Mouse (Mus musculus) limb, embryonic 11.5 days (tissue): Measurements from ENCODE around the gene Wwox. TPM values are rescaled to one million over a fixed set of nuclear protein-coding genes. Genes with fewer than 3 reads are reported as not detected.

Experiments
- ATAC-seq: fragments of 200-750 bp; cut with Nextera tagmentation; 2 replicates; pipeline ENCODE4 v1.8.0; 2017; ENCODE audit warnings: low read depth; ENCODE audit not compliant: insufficient number of reproducible peaks, low FRiP score, low TSS enrichment
- DNase-seq: peaks from one replicate; pipeline ENCODE4 v3.0.0-alpha.2; 2015; ENCODE audit warnings: low spot score
- H3K27ac ChIP-seq: fragments of 300-500 bp; sonication (generic); replicated peaks from 2 replicates; pipeline ENCODE4 v1.5.1; 2014; ENCODE audit warnings: low read depth, mild to moderate bottlenecking, low read length
- H3K27me3 ChIP-seq: fragments of 300-500 bp; sonication (generic); 2 replicates; pipeline ENCODE4 v1.6.1; 2014; ENCODE audit warnings: mild to moderate bottlenecking, low read length, mixed read lengths; ENCODE audit not compliant: control insufficient read depth, insufficient read depth
- H3K36me3 ChIP-seq: fragments of 300-500 bp; sonication (generic); 2 replicates; pipeline ENCODE4 v1.6.1; 2014; ENCODE audit warnings: mild to moderate bottlenecking, low read length, moderate library complexity, mixed read lengths; ENCODE audit not compliant: control insufficient read depth, insufficient read depth
- H3K4me1 ChIP-seq: fragments of 300-500 bp; sonication (generic); 2 replicates; pipeline ENCODE4 v1.6.1; 2014; ENCODE audit warnings: low read length, mixed read lengths; ENCODE audit not compliant: control insufficient read depth, insufficient read depth
- H3K4me2 ChIP-seq: fragments of 300-500 bp; sonication (generic); 2 replicates; pipeline ENCODE4 v1.6.1; 2014; ENCODE audit warnings: low read depth, mild to moderate bottlenecking, moderate library complexity; ENCODE audit not compliant: severe bottlenecking
- H3K4me3 ChIP-seq: fragments of 300-500 bp; sonication (generic); 2 replicates; pipeline ENCODE4 v1.5.1; 2014; ENCODE audit warnings: low read depth, low read length
- H3K9ac ChIP-seq: fragments of 300-500 bp; sonication (generic); 2 replicates; pipeline ENCODE4 v1.6.1; 2014; ENCODE audit warnings: mild to moderate bottlenecking, low read length
- H3K9me3 ChIP-seq: fragments of 300-500 bp; sonication (generic); 2 replicates; pipeline ENCODE4 v1.6.1; 2016; ENCODE audit warnings: low read length; ENCODE audit not compliant: control insufficient read depth
- WGBS: fragments of 180-500 bp; shearing (Covaris S2); extraction: QIAGEN DNeasy Blood & Tissue Kit; methylation state at CpG from one replicate; pipeline ENCODE4 v1.1.7; 2014; 5-methylcytosine and 5-hydroxymethylcytosine counted together
- polyA plus RNA-seq: library from polyadenylated mRNA; unstranded; fragments of >200 nt; fragmentation: Nextera tagmentation; extraction: Ambion mirVana; gene quantifications from 2 replicates; pipeline ENCODE4 v1.2.1, GENCODE M21; 2014

The Wwox gene
- polyA plus RNA-seq, 1 experiment from 2014 or later = 7.3 TPM

GRCm38 (mm10) chr8:114455953-114456352, 16.5 kb downstream of the Wwox start:
- Histone ChIP-seq H3K4me1 (0 out of 2 replicates have a peak, but pooled peaks cover 2% of the 10 kb centered on the region), H3K9ac (no peak overlapping the region), H3K36me3 (no peaks in the 10 kb centered on the region), H3K27ac (no peak overlapping the region), H3K27me3 (no peaks in the 10 kb centered on the region), H3K4me3 (no peak overlapping the region), H3K4me2 (no peak overlapping the region), H3K9me3 (no peaks in the 10 kb centered on the region)
- ATAC-seq = no peak
- no peak for DNase-seq
- WGBS = 62% methylated on average over 15 of the region's 15 CpGs

GRCm38 (mm10) chr8:114458113-114458784, 18.8 kb downstream of the Wwox start:
- DNase-seq (no peak), ATAC-seq (no peak)
- H3K4me3 ChIP-seq = no peak overlapping the region
- H3K27me3 ChIP-seq = no peaks in the 10 kb centered on the region
- WGBS = 85% methylated on average over 25 of the region's 25 CpGs
- no peak overlapping the region for H3K27ac ChIP-seq
- H3K9me3 ChIP-seq = no peaks in the 10 kb centered on the region
- H3K4me2 ChIP-seq = no peak overlapping the region
- no peaks in the 10 kb centered on the region for H3K36me3 ChIP-seq
- 0 out of 2 replicates have a peak, but pooled peaks cover 2% of the 10 kb centered on the region for H3K4me1 ChIP-seq
- no peak overlapping the region for H3K9ac ChIP-seq

DNA sequence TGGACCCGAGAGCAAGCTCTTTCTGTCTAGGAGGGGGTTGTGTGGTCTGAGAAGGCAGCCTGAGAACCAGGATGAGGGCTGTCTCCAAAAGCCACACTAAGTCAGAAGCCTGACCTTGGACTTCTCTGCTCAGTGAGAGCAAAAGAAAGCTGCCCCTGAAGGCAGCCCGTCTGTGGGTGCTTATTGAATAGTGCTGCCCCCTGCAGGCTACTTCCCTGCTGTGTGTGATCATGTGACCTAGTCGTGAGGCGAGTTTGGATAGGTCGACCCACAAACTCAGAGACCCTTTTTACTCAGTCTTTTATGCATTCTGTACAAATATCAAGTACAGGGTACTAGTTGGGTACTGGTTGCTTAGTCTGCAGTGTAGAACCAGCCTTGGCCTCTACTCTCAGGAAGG, 21.1 kb downstream of the Wwox start:
- Histone ChIP-seq H3K27ac (no peak overlapping the region), H3K27me3 (no peaks in the 10 kb centered on the region), H3K4me2 (no peak overlapping the region), H3K9ac (no peak overlapping the region), H3K4me3 (no peak overlapping the region), H3K36me3 (no peaks in the 10 kb centered on the region), H3K9me3 (no peaks in the 10 kb centered on the region), H3K4me1 (no peaks in the 10 kb centered on the region)
- DNase-seq (no peak), ATAC-seq (no peak)
- 74% methylated on average over 5 of the region's 5 CpGs for WGBS

DNA sequence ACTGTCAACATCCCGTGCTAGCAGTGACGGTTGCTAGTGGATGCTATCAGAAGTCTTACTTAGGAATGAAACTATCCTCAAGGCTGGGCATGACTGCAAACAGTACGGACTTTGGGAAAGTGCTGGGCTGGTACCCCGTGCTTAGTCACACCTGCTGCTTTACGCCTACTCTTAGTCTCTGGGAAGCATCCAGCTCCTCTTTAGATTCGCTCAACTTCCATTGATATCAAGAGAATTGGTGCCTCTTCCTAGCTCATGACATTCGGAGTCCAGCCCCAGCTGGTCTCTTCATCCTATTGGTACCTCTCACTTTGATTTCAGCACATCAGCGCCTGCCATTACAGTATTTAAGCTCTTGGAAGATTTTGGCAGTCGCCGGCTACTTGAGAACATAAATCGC, 23.1 kb downstream of the Wwox start:
- ATAC-seq = no peak
- Histone ChIP-seq H3K4me1 (no peaks in the 10 kb centered on the region), H3K27ac (no peak overlapping the region), H3K36me3 (no peaks in the 10 kb centered on the region), H3K4me3 (no peak overlapping the region), H3K9me3 (no peaks in the 10 kb centered on the region), H3K27me3 (no peaks in the 10 kb centered on the region), H3K4me2 (no peak overlapping the region), H3K9ac (no peak overlapping the region)
- DNase-seq = no peak
- WGBS = 94% methylated on average over 11 of the region's 11 CpGs

DNA sequence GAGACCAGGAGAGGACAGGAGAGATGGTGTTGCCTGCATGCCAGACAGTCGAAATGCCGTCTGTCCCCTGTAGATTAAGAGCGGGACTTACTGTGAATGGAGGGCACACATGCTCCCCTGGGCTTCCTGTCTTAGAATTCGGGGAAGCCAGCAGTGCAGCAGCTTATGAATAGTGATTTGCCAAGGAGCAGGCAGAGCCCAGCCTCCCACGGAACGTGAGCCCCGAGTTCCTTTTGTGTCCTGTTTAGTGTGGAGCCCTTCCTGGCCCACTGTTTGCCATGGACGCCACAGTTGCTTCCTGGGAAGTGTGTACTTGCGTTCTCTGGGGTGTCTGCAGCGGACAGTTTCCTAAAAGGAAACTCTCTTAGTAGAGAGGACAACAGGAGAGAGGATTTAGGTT, 23.9 kb downstream of the Wwox start:
- no peaks in the 10 kb centered on the region for H3K4me1 ChIP-seq
- no peak for DNase-seq
- 74% methylated on average over 10 of the region's 10 CpGs for WGBS
- no peak overlapping the region for H3K4me3 ChIP-seq
- no peak for ATAC-seq
- no peak overlapping the region for H3K4me2 ChIP-seq
- no peaks in the 10 kb centered on the region for H3K9me3 ChIP-seq
- H3K27ac ChIP-seq = no peak overlapping the region
- H3K9ac ChIP-seq = no peak overlapping the region
- no peaks in the 10 kb centered on the region for H3K27me3 ChIP-seq
- H3K36me3 ChIP-seq = no peaks in the 10 kb centered on the region

DNA sequence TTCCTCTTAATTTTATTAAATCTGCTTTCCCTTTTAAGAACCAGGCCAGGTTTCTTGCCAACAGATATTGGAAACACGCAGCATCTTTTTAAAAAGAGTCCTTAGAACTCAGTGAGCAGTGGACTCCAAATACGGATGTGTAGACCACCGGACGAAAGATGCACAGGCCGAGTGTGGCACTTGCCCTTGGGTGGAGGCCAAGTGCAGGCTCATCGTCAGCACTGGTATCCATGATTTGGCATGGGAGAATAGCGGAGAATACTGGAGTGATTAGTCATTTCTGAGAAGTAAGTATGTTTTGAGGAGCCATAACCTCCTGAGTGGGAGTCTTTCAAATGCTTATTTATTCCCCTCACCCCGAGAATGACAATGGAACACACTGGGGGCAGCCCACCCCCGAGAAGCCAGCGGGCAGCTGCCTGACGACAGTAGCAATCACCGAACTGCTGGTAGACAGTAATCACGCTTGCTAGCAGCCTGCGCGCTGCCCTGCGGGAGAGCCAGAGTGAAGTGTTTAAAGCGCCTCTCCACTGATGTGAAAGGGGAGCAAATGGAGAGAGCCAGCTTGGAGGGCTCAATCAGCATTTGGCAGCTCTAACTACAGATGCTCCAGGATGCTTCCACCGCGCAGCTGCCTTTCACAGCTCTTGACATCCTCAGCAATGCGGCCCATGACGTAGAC, 29.2 kb downstream of the Wwox start:
- Histone ChIP-seq H3K9ac (no peak overlapping the region), H3K27ac (no peak overlapping the region), H3K27me3 (no peaks in the 10 kb centered on the region), H3K4me3 (no peak overlapping the region), H3K9me3 (no peaks in the 10 kb centered on the region), H3K36me3 (no peaks in the 10 kb centered on the region), H3K4me2 (no peak overlapping the region), H3K4me1 (no peaks in the 10 kb centered on the region)
- DNase-seq = no peak
- WGBS = 82% methylated on average over 21 of the region's 21 CpGs
- no peak for ATAC-seq

DNA sequence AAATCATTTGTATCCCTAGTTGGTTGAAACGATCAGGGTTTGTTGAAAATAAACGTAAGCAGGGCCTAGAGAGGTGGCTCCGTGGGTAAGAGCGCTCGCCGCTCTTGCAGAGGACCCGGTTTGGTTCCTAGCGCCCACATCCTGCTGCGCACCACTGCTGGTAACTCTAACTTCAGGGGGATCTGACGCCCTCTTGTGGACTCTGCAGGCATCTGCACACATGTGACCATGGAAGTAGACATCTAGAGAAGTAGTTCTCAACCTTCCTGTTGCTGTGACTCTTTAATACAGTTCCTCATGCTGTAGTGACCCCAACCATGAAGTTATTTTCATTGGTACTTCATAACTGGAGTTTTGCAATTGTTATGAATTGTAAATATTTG, 29.7 kb downstream of the Wwox start:
- 92% methylated on average over 10 of the region's 10 CpGs for WGBS
- H3K4me3 ChIP-seq = no peak overlapping the region
- no peaks in the 10 kb centered on the region for H3K27me3 ChIP-seq
- no peaks in the 10 kb centered on the region for H3K36me3 ChIP-seq
- no peak for DNase-seq
- no peak overlapping the region for H3K9ac ChIP-seq
- no peak for ATAC-seq
- no peak overlapping the region for H3K27ac ChIP-seq
- H3K9me3 ChIP-seq = no peaks in the 10 kb centered on the region
- no peak overlapping the region for H3K4me2 ChIP-seq
- no peaks in the 10 kb centered on the region for H3K4me1 ChIP-seq

GRCm38 (mm10) chr8:114473546-114473945, 34.1 kb downstream of the Wwox start:
- DNase-seq = no peak
- WGBS = 97% methylated on average over 11 of the region's 11 CpGs
- H3K27me3 ChIP-seq = no peaks in the 10 kb centered on the region
- H3K4me1 ChIP-seq = no peaks in the 10 kb centered on the region
- no peak overlapping the region for H3K9ac ChIP-seq
- H3K27ac ChIP-seq = no peak overlapping the region
- H3K4me3 ChIP-seq = no peak overlapping the region
- H3K36me3 ChIP-seq = no peaks in the 10 kb centered on the region
- no peaks in the 10 kb centered on the region for H3K9me3 ChIP-seq
- H3K4me2 ChIP-seq = no peak overlapping the region
- ATAC-seq = no peak
